Mouse (Mus musculus) lung, postnatal 0 days (tissue): ENCODE results near the gene Zfp672.

Experiments
- CTCF ChIP-seq: IDR thresholded peaks from 2 replicates; pipeline ENCODE4 v1.5.1; 2016; ENCODE audit warnings: antibody characterized with exemption, mild to moderate bottlenecking
- EP300 ChIP-seq: IDR thresholded peaks from 2 replicates; pipeline ENCODE4 v1.6.1; 2016; ENCODE audit warnings: antibody characterized with exemption, mild to moderate bottlenecking, control low read depth

DNA sequence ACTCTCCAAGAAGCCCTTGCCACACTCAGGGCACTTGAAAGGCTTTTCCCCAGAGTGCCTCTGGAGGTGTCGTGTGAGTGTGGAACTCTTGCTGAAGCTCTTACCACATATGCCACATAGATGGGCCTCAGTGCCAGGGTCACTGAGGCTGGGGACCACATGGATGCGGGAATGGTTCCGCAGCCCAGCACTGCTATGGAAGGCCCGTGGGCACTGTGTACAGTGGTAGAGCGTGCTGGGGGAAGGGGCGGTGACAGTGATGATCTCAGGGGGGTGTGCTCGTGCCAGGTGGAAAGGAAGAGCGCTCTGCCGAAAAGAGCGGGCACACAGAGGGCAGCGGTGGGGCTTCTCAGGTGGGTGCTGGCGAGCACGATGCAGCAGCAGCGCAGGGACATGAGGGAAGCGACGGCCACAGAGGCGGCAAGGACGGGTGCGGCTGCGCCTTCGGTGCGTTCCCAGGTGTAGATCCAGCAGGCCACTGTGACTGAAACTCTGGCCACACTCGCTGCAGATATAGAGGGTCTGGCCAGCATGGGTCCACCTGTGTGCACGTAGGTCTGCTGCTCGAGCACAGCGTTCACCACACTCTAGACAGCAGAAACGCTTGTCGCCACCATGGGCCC, 13.3 kb downstream of the Zfp672 start:
- TF ChIP-seq CTCF (no peak), EP300 (no peak)
